Mouse (Mus musculus): ENCODE measurements around the gene Ccl2. TPM values are rescaled to one million over a fixed set of nuclear protein-coding genes. Genes with fewer than 3 reads are reported as not detected.

The Ccl2 gene
- polyA plus RNA-seq (2016; fragmentation: Nextera tagmentation; extraction: Ambion mirVana) = 8.0 and 8.8 TPM in 2 replicates

DNA sequence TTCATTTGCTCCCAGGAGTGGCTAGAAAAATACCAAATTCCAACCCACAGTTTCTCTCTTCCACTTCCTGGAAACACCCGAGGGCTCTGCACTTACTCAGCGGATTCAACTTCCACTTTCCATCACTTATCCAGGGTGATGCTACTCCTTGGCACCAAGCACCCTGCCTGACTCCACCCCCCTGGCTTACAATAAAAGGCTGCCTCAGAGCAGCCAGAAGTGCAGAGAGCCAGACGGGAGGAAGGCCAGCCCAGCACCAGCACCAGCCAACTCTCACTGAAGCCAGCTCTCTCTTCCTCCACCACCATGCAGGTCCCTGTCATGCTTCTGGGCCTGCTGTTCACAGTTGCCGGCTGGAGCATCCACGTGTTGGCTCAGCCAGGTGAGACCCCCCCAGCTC is at the start of gene Ccl2:
TSS of gene Ccl2 (plus strand) at position 216 of the 400 bp plus-strand sequence.
- WGBS = 27% methylated on average over 5 of the region's 5 CpGs
- Histone ChIP-seq H3K27me3 (replicated peaks) (no peaks in the 10 kb centered on the region), H3K4me2 (no peak within 1 kb of the TSS), H3K36me3 (no peaks in the 10 kb centered on the region), H3K4me3 (no peak within 1 kb of the TSS), H3K9me3 (replicated peaks) (no peaks in the 10 kb centered on the region), H3K4me1 (replicated peaks) (peaks cover 43% of the 10 kb centered on the region), H3K9ac (no peak within 1 kb of the TSS), H3K27ac (ENCODE audit: poor library complexity, severe bottlenecking) (0 out of 2 replicates have a peak within 1 kb of the TSS, but pooled peaks have one; percentile 3)
- ATAC-seq (ENCODE audit: insufficient number of reproducible peaks, low FRiP score) = peak; percentile 69

DNA sequence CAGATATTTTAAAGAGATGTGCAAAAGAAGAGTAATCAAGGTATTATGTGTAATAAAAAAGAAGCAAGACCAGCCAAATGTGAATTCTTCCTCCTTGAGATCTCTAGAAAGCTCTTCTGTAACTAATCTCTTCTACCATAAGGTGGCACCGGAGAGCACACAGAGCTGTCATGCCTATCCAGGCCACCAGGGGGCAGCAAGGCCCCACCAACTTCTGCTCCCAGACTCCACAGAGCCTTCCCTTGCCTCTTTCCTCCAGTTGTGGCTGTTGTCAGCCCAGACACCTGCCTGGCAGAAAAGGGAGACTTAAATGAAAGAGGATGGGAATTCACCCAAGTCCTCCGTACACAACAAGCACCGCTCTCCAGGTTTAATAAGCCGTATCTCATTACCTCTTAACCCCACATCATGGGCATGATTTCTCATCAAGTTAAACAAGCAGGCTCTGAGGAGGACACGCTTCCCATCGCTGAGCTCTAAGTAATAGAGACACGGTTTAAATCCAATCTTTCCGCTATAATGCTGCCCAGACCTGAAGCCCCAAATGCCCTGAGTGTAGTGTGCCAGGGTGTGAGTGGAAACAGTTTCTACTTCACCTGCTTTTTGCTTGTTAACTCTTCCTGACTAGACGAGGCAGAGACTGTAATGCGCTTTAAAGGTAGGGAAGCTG is 39.1 kb upstream of the Ccl2 start:
- WGBS = 68% methylated on average over 10 of the region's 10 CpGs
- no peaks in the 10 kb centered on the region for H3K4me1 ChIP-seq (replicated peaks)
- H3K4me2 ChIP-seq = no peak overlapping the region
- H3K36me3 ChIP-seq = no peaks in the 10 kb centered on the region
- H3K9me3 ChIP-seq (replicated peaks) = no peaks in the 10 kb centered on the region
- no peak overlapping the region for H3K4me3 ChIP-seq
- H3K27ac ChIP-seq (ENCODE audit: poor library complexity, severe bottlenecking) = no peak overlapping the region
- H3K27me3 ChIP-seq (replicated peaks) = peaks cover 6% of the 10 kb centered on the region
- no peak for ATAC-seq (ENCODE audit: insufficient number of reproducible peaks, low FRiP score)
- no peak overlapping the region for H3K9ac ChIP-seq

DNA sequence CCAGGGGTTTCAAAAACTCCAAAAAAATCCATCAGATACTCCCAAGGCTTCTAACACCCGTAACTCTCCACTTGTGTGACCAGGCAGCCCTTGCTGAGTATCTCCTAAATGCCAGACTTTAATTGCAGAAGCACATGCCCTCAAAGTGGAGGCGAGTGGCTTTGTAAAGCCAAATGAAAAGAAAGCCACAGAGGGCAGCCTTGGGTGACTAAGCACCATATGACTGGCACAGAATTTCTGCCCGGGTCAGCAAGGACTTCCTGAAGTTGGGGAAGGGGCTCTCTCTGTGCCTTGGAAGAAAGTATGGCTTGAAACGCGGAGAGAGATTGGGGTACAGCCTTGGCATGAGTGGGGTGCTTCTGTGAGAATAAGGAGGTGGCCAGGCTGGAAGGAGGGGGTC is 38.3 kb upstream of the Ccl2 start:
- no peak overlapping the region for H3K9ac ChIP-seq
- H3K4me2 ChIP-seq = no peak overlapping the region
- ATAC-seq (ENCODE audit: insufficient number of reproducible peaks, low FRiP score) = no peak
- no peak overlapping the region for H3K4me3 ChIP-seq
- no peaks in the 10 kb centered on the region for H3K4me1 ChIP-seq (replicated peaks)
- H3K27me3 ChIP-seq (replicated peaks) = peaks cover 6% of the 10 kb centered on the region
- no peaks in the 10 kb centered on the region for H3K9me3 ChIP-seq (replicated peaks)
- no peaks in the 10 kb centered on the region for H3K36me3 ChIP-seq
- no peak overlapping the region for H3K27ac ChIP-seq (ENCODE audit: poor library complexity, severe bottlenecking)
- 76% methylated on average over 5 of the region's 5 CpGs for WGBS

DNA sequence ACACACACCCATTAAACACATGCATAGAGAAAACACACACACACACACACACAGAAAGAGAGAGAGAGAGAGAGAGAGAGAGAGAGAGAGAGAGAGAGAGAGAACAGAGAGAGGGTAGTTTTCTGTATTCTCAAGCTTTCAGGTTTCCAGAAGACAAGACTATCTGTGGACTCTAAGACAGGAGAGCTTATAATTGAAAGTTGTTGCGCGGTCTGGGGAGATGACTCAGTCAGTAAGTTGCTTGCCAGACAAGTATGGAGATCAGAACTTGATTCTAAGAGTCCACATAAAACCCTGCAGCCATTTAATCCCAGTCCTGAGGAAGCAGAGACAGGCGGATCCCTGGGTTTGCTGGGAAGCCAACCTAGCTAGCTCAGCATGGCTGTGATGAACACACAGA is 36.7 kb upstream of the Ccl2 start:
- ATAC-seq (ENCODE audit: insufficient number of reproducible peaks, low FRiP score) = no peak
- 73% methylated on average over 3 of the region's 3 CpGs for WGBS
- no peak overlapping the region for H3K27ac ChIP-seq (ENCODE audit: poor library complexity, severe bottlenecking)
- H3K4me2 ChIP-seq = no peak overlapping the region
- no peak overlapping the region for H3K4me3 ChIP-seq
- H3K9me3 ChIP-seq (replicated peaks) = no peaks in the 10 kb centered on the region
- H3K9ac ChIP-seq = no peak overlapping the region
- peaks cover 6% of the 10 kb centered on the region; the same call in 1 of the 2 replicates for H3K27me3 ChIP-seq (replicated peaks)
- no peaks in the 10 kb centered on the region for H3K4me1 ChIP-seq (replicated peaks)
- H3K36me3 ChIP-seq = no peaks in the 10 kb centered on the region

DNA sequence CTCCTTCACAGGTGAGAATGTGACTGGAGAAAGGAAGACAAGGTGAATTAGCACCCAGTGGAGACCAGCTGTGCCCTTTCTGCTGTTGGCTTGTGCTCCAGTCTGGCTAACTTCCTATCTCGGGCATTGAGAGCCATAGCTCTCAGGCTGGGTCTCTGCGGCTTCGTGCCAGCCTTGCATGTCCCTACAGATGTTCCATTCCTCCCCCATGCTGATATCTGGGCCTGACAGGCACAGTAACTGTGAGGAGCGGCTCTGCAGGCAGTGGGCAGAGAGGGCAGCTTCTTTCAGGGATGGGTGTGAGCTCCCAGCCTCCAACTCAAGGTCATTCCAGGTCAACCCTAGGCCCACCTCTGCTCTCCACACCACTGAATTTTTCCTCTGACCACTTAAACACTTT is 35.9 kb upstream of the Ccl2 start:
- WGBS = 66% methylated on average over 4 of the region's 4 CpGs

DNA sequence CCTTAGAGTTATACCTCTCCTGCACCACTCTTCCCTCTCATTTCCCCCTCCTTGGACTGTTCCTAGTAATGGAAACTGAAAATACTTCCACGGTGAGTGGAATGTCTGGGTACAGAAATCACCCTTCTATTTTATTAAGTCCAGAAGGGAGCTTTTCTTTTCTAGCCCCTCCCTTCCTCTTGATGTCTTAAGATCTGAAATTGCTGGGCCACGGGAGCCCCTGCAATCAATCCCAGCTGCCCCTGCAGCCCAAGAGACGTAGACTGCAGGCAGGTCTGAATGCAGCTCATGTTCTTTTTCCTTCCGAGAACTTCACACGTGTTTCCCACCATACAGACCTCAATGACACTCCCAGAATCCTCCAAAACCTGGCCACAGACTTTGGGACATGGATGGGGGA is 34.8 kb upstream of the Ccl2 start:
- Histone ChIP-seq H3K9ac (no peak overlapping the region), H3K4me3 (no peak overlapping the region), H3K4me2 (no peak overlapping the region), H3K9me3 (replicated peaks) (no peaks in the 10 kb centered on the region), H3K36me3 (no peaks in the 10 kb centered on the region), H3K27ac (ENCODE audit: poor library complexity, severe bottlenecking) (no peak overlapping the region), H3K4me1 (replicated peaks) (no peaks in the 10 kb centered on the region), H3K27me3 (replicated peaks) (peaks cover 6% of the 10 kb centered on the region; the same call in 1 of the 2 replicates)
- no peak for ATAC-seq (ENCODE audit: insufficient number of reproducible peaks, low FRiP score)
- WGBS = 62% methylated on average over 5 of the region's 5 CpGs

More for the DNA sequence above, 35.9 kb upstream of the Ccl2 start:
- Histone ChIP-seq H3K4me1 (replicated peaks) (no peaks in the 10 kb centered on the region), H3K9ac (no peak overlapping the region), H3K9me3 (replicated peaks) (no peaks in the 10 kb centered on the region), H3K36me3 (no peaks in the 10 kb centered on the region), H3K4me3 (no peak overlapping the region), H3K4me2 (no peak overlapping the region), H3K27me3 (replicated peaks) (peaks cover 6% of the 10 kb centered on the region; the same call in 1 of the 2 replicates), H3K27ac (ENCODE audit: poor library complexity, severe bottlenecking) (no peak overlapping the region)
- ATAC-seq (ENCODE audit: insufficient number of reproducible peaks, low FRiP score) = no peak

DNA sequence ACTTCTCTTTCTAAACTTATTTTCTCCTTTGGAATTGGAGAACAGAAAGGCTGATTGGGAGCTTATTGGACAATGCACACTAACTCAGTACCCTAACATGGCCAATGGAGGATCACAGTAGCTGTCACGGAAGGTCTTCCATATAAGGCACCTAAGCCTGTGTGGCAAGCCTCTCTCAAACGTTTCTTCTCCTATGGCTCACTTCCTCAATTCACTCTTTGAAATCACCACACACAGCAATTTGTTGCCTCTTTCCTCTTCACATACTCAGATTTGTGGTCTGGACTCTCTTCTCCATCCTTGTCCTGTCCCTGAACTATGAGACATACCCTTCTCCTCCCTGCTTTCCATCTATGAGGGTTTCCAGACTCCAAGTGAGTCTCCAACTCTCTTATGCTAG is 30.6 kb upstream of the Ccl2 start:
- Histone ChIP-seq H3K4me2 (no peak overlapping the region), H3K27ac (ENCODE audit: poor library complexity, severe bottlenecking) (no peak overlapping the region), H3K9me3 (replicated peaks) (no peaks in the 10 kb centered on the region), H3K4me3 (no peak overlapping the region), H3K36me3 (no peaks in the 10 kb centered on the region), H3K4me1 (replicated peaks) (0 out of 2 replicates have a peak, but pooled peaks cover 5% of the 10 kb centered on the region), H3K9ac (no peak overlapping the region), H3K27me3 (replicated peaks) (peaks cover 5% of the 10 kb centered on the region; the same call in 1 of the 2 replicates)
- ATAC-seq (ENCODE audit: insufficient number of reproducible peaks, low FRiP score) = no peak
- 69% methylated on average over 2 of the region's 2 CpGs for WGBS

DNA sequence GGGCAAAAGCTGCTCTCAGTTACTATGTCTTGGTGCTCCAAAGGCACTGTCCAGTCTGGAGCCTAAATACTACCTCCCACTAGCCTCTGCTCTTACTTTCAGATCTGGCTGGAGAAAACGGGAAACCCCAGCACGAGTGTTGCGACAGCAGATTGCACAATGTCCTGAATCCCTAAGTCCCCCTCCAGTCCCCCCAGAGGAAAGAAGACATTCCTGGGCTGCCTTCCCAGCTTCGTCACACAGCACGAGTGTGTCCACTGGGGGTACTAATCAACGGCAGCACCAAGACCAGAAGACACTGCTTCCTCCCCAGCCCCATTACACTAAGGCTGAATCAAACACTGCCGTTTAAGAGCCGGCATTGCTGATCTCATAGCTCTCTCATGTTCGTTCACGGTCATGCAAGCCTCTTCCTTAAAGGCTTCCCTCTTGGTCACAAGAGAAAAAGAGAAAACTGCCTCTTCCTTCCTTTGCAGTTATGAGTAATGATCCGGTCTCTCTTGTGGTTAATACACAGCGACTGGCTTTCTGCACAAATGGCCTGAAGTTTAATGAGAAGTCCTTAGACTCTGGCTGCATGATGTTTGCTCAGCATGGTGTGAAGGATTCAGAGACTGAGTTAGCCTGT is 28.5 kb upstream of the Ccl2 start:
- ATAC-seq (ENCODE audit: insufficient number of reproducible peaks, low FRiP score) = no peak
- Histone ChIP-seq H3K36me3 (no peaks in the 10 kb centered on the region), H3K9me3 (replicated peaks) (no peaks in the 10 kb centered on the region), H3K4me3 (no peak overlapping the region), H3K27me3 (replicated peaks) (peaks cover 5% of the 10 kb centered on the region; the same call in 1 of the 2 replicates), H3K4me2 (0 out of 2 replicates have a peak overlapping the region, but pooled peaks have one; percentile 14), H3K9ac (peak overlapping the region; percentile 38; the same call in 1 of the 2 replicates), H3K27ac (ENCODE audit: poor library complexity, severe bottlenecking) (no peak overlapping the region), H3K4me1 (replicated peaks) (0 out of 2 replicates have a peak, but pooled peaks cover 5% of the 10 kb centered on the region)
- 42% methylated on average over 12 of the region's 12 CpGs for WGBS

DNA sequence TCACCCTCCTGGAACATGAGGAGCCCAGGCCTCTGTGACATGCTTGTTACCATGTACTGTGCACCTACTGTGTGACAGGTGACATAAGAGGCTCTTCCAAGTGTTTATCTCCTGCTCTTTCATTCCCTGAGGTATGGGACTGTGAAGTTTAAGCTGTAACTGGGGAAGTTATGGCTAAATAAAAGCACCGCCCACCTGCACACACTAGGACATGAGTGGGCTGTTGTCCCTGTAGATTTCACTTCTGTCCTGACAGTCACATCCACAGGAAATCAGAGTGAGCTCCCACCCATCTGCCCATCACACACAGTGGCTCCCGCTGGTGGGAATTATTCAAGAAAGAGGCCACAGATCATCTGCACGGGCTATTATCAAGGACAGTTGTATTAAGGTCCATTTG is 25.3 kb upstream of the Ccl2 start:
- 84% methylated on average over 3 of the region's 3 CpGs for WGBS
- Histone ChIP-seq H3K36me3 (no peaks in the 10 kb centered on the region), H3K27ac (ENCODE audit: poor library complexity, severe bottlenecking) (no peak overlapping the region), H3K9me3 (replicated peaks) (no peaks in the 10 kb centered on the region), H3K4me1 (replicated peaks) (0 out of 2 replicates have a peak, but pooled peaks cover 5% of the 10 kb centered on the region), H3K27me3 (replicated peaks) (peaks cover 5% of the 10 kb centered on the region; the same call in 1 of the 2 replicates), H3K4me3 (no peak overlapping the region), H3K4me2 (no peak overlapping the region), H3K9ac (no peak overlapping the region)
- ATAC-seq (ENCODE audit: insufficient number of reproducible peaks, low FRiP score) = no peak

DNA sequence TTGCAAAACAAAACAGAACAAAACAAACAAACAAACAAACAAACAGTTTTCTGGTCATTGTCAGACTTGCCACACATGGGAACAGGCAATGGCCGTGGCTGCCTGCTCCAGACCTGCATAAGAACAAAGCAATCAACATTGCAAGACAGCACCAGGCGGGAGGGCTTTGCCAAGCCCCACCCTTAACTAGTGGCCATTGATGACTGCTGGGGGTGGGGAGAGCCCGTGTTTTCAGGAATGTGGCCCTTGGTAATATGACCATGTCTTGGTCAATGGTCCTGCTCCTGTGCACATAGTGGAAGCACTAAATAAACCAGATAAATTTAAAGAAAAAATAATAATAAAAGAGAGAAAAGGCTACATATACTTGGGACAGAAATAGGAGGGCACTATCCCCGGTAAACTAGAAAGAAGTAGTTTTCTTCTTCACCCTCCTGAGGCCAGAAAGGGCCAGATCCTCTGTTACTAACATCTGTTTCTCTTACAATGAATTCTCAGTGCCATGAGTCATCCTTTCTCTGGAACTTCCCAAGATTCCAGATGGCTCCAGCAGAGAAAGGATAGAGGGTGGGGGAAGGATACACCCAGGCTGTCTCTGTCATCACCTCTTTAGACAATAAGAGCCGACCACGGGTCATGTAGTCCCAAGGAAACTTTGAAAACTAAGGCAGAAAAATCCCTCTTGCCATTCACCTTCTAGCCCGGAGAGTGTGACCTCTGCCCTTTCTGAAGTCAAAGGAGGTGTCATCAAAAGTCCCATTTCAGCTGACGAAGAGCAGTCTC is 23.8 kb upstream of the Ccl2 start:
- Histone ChIP-seq H3K36me3 (no peaks in the 10 kb centered on the region), H3K9ac (no peak overlapping the region), H3K4me1 (replicated peaks) (0 out of 2 replicates have a peak, but pooled peaks cover 3% of the 10 kb centered on the region), H3K4me3 (no peak overlapping the region), H3K27ac (ENCODE audit: poor library complexity, severe bottlenecking) (no peak overlapping the region), H3K27me3 (replicated peaks) (peaks cover 5% of the 10 kb centered on the region; the same call in 1 of the 2 replicates), H3K4me2 (no peak overlapping the region), H3K9me3 (replicated peaks) (no peaks in the 10 kb centered on the region)
- no peak; the same call in 1 of the 2 replicates for ATAC-seq (ENCODE audit: insufficient number of reproducible peaks, low FRiP score)
- WGBS = 48% methylated on average over 8 of the region's 8 CpGs

DNA sequence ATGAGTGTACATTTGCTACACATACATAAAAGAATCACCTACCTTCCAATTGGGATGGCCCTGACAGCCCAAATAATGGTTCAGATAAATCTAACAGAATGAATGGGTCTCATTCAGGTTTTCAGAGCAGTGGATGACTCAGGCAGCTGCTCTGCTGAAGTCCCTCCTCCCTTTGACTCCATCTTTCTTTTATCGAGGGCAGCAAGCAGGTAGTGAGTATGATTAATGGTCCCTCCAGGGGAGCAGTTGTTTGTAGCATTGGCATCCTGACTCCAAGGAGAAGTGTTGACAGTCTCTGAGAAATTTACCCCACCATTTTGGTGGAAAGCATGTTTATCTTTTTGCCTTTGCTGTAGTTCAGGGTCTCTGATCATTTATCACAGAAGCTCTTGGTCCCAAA is 21.6 kb upstream of the Ccl2 start:
- 42% methylated on average over 1 of the region's 1 CpGs for WGBS

More for the DNA sequence above, 21.6 kb upstream of the Ccl2 start:
- no peak overlapping the region for H3K4me2 ChIP-seq
- no peaks in the 10 kb centered on the region for H3K36me3 ChIP-seq
- no peaks in the 10 kb centered on the region for H3K27me3 ChIP-seq (replicated peaks)
- no peak for ATAC-seq (ENCODE audit: insufficient number of reproducible peaks, low FRiP score)
- no peaks in the 10 kb centered on the region for H3K9me3 ChIP-seq (replicated peaks)
- H3K27ac ChIP-seq (ENCODE audit: poor library complexity, severe bottlenecking) = no peak overlapping the region
- H3K4me3 ChIP-seq = no peak overlapping the region
- no peak overlapping the region for H3K9ac ChIP-seq
- H3K4me1 ChIP-seq (replicated peaks) = no peaks in the 10 kb centered on the region
